In genomic region chr10:56962096-56962807, GRCm38 (mm10) we compare ENCODE assay signal across 23 mouse cellular contexts.
DNase-seq lines count a peak whose midpoint lies in the region; ATAC-seq and TF ChIP-seq lines count a peak whose summit lies in the region.
"Had no signal": no experiment of that assay in that cellular context is flagged by ENCODE, and none has a peak within 500 bp of the region (broad histone marks: within the 10 kb centered on the region; RNA-seq: fewer than 3 reads in every experiment).

No protein-coding gene starts in this region.

- no peak overlapping the region for H3K4me3 ChIP-seq in forebrain, embryonic 11.5 days (ENCODE audit: low read depth, low read length)
- no peak overlapping the region for H3K4me3 ChIP-seq in forebrain, embryonic 10.5 days
- H3K4me3 ChIP-seq in forebrain, embryonic 15.5 days: no peak overlapping the region
- H3K4me3 ChIP-seq: embryonic facial prominence, embryonic 15.5 days; erythroblast, embryonic 14.5 days; heart, embryonic 13.5 days; hindbrain, embryonic 13.5 days; intestine, embryonic 15.5 days had no signal

- no peaks in the 10 kb centered on the region for H3K4me1 ChIP-seq in forebrain, embryonic 11.5 days (replicated peaks; ENCODE audit: control insufficient read depth, insufficient read depth, low read length)
- peaks cover 9% of the 10 kb centered on the region; the same call in 1 of the 2 replicates for H3K4me1 ChIP-seq in forebrain, embryonic 10.5 days
- H3K4me1 ChIP-seq in forebrain, embryonic 15.5 days: no peaks in the 10 kb centered on the region
- H3K4me1 ChIP-seq: embryonic facial prominence, embryonic 15.5 days; hindbrain, embryonic 13.5 days; intestine, embryonic 15.5 days had no signal

- H3K27me3 ChIP-seq in forebrain, embryonic 11.5 days (ENCODE audit: control insufficient read depth, insufficient read depth, low read length): no peaks in the 10 kb centered on the region
- H3K27me3 ChIP-seq in forebrain, embryonic 10.5 days (ENCODE audit: poor library complexity, severe bottlenecking): no peaks in the 10 kb centered on the region
- no peaks in the 10 kb centered on the region for H3K27me3 ChIP-seq in forebrain, embryonic 15.5 days
- H3K27me3 ChIP-seq: embryonic facial prominence, embryonic 15.5 days; heart, embryonic 13.5 days; hindbrain, embryonic 13.5 days; intestine, embryonic 15.5 days had no signal

- no peaks in the 10 kb centered on the region for H3K9me3 ChIP-seq in forebrain, embryonic 11.5 days (ENCODE audit: control insufficient read depth, low read length)
- no peaks in the 10 kb centered on the region for H3K9me3 ChIP-seq in forebrain, embryonic 10.5 days
- no peaks in the 10 kb centered on the region for H3K9me3 ChIP-seq in forebrain, embryonic 15.5 days
- H3K9me3 ChIP-seq: embryonic facial prominence, embryonic 15.5 days; G1E; heart, embryonic 13.5 days; hindbrain, embryonic 13.5 days; intestine, embryonic 15.5 days had no signal

- ATAC-seq in forebrain, embryonic 11.5 days (replicated peaks; ENCODE audit: low FRiP score): peak; percentile 79
- peak; percentile 74; the same call in 1 of the 2 replicates for ATAC-seq in forebrain, embryonic 15.5 days (replicated peaks)
- ATAC-seq in activated CD4-positive, CD25-positive, alpha-beta regulatory T cell, adult 4 months: no peak
- ATAC-seq: CD4-positive, CD25-positive, alpha-beta regulatory T cell, adult 4 months; intestine, embryonic 15.5 days had no signal

- no peak overlapping the region for H3K4me2 ChIP-seq in forebrain, embryonic 11.5 days (ENCODE audit: low read depth, low read length, severe bottlenecking)
- no peak overlapping the region for H3K4me2 ChIP-seq in forebrain, embryonic 15.5 days (replicated peaks)
- H3K4me2 ChIP-seq: embryonic facial prominence, embryonic 15.5 days; heart, embryonic 13.5 days; hindbrain, embryonic 13.5 days; intestine, embryonic 15.5 days had no signal

- no peaks in the 10 kb centered on the region for H3K36me3 ChIP-seq in forebrain, embryonic 11.5 days (ENCODE audit: control insufficient read depth, insufficient read depth, low read length)
- H3K36me3 ChIP-seq in forebrain, embryonic 10.5 days (replicated peaks): no peaks in the 10 kb centered on the region
- no peaks in the 10 kb centered on the region for H3K36me3 ChIP-seq in forebrain, embryonic 15.5 days
- H3K36me3 ChIP-seq: embryonic facial prominence, embryonic 15.5 days; G1E; heart, embryonic 13.5 days; hindbrain, embryonic 13.5 days; intestine, embryonic 15.5 days had no signal

- no peak for TF ChIP-seq CTCF in brain, embryonic 14.5 days (IDR thresholded peaks at IDR 0.05; ENCODE audit: borderline replicate concordance, extremely low read depth, insufficient read depth, insufficient read length)

- no peak for TF ChIP-seq POLR2A in brain, embryonic 14.5 days (IDR thresholded peaks at IDR 0.05; ENCODE audit: borderline replicate concordance, extremely low read depth, insufficient read depth, insufficient read length, poor library complexity, severe bottlenecking)

- 66% methylated on average over 4 of the region's 4 CpGs for WGBS in forebrain, embryonic 11.5 days
- WGBS in forebrain, embryonic 10.5 days: 73% methylated on average over 4 of the region's 4 CpGs
- 40% methylated on average over 4 of the region's 4 CpGs for WGBS in forebrain, embryonic 15.5 days

- DNase-seq in forebrain, embryonic 11.5 days (ENCODE audit: low spot score): no peak
- no peak for DNase-seq in forebrain, embryonic 10.5 days (ENCODE audit: extremely low spot score, low spot score)
- peak; percentile 68 for DNase-seq in brain, embryonic 14.5 days (ENCODE audit: low read depth)
- peak; percentile 52 for DNase-seq in retina, postnatal 1 day
- DNase-seq in layer of hippocampus, adult 9-10 months (ENCODE audit: low spot score): no peak
- DNase-seq: adrenal gland, postnatal 10 days; B cell, adult 2 months; cerebellum, adult 2 months; cerebellum, postnatal 10 days; embryo, embryonic 11 days; gastrocnemius, postnatal 36 days; heart, adult 11 months; heart, postnatal 4 days; kidney, adult 18-20 months had no signal

- no peak overlapping the region for H3K27ac ChIP-seq in forebrain, embryonic 11.5 days (ENCODE audit: low read depth, low read length)
- H3K27ac ChIP-seq in forebrain, embryonic 10.5 days: no peak overlapping the region
- no peak overlapping the region for H3K27ac ChIP-seq in forebrain, embryonic 15.5 days (replicated peaks)
- H3K27ac ChIP-seq: embryonic facial prominence, embryonic 15.5 days; heart, embryonic 13.5 days; hindbrain, embryonic 13.5 days; intestine, embryonic 15.5 days had no signal

- no peak overlapping the region for H3K9ac ChIP-seq in forebrain, embryonic 11.5 days (ENCODE audit: low read length)
- no peak overlapping the region for H3K9ac ChIP-seq in forebrain, embryonic 15.5 days (replicated peaks)
- H3K9ac ChIP-seq: embryonic facial prominence, embryonic 15.5 days; heart, embryonic 13.5 days; hindbrain, embryonic 13.5 days; intestine, embryonic 15.5 days had no signal

Comparison
In these comparisons a context has a peak if more than half of its experiments do, and no peak if none do; other contexts are left out.
1. DNase-seq: peak in brain, embryonic 14.5 days (single experiment) and retina, postnatal 1 day (single experiment); none in forebrain, embryonic 11.5 days (single experiment), forebrain, embryonic 10.5 days (single experiment) and layer of hippocampus, adult 9-10 months (single experiment).